Mouse (Mus musculus): ENCODE data around the gene Tas2r107. TPM values are rescaled to one million over a fixed set of nuclear protein-coding genes. Genes with fewer than 3 reads are reported as not detected.
"Not testable (repeated sequence)": the region's sequence is repeated elsewhere in the genome, so short reads cannot be mapped to it uniquely, and the experiment has no call there.

Gene Tas2r107
- total RNA-seq (2015; ENCODE audit: low replicate concordance) (not detected in 2 replicates), total RNA-seq (2017; ENCODE audit: low replicate concordance) (not detected in 2 replicates)

DNA sequence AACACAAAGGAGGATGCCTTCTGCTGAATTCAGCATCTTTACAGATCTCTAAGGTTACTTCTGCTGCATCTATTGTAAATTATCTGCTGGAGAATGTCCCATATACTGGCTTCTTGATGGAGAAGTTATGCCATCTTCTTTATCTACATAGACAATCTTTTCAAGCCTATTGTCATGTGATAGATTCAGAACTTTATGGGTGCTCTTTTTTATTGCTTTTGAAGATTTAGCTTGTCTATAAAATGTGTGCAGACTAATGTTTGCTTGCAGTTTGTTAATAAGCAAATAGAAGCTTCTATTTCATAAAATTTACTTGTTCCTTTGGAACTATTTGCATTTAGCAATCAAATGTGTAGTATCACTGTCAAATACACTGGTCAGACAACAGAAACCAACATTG is at the start of gene Tas2r107:
Gene Tas2r107, minus strand, starts transcription at position 101 of the 400 bp plus-strand sequence.
- no peak for ATAC-seq (replicated peaks; ENCODE audit: low FRiP score, poor library complexity, severe bottlenecking)

DNA sequence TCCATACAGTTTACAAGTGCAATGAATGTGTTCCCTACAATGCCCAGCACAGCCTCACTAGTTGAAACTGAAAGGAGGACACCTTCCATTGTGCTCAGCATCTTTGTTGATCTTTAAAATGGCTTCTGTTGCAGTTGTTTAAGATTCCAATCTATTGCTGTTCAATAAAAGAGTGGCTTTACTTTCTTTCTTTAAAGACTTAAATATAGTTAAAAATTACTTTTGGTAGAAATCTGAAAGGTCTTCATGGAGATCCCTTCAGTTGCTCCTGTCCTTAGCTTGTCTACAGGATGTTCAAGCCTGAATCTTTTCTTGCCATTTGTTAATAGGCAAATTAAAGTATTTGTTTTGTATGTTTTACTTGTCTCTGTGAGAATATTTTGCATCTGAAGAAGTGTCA is 30.0 kb upstream of the Tas2r107 start, which contains the start of gene Tas2r114:
Gene Tas2r114, minus strand, starts transcription at position 101 of the 400 bp plus-strand sequence.
- ATAC-seq (replicated peaks; ENCODE audit: low FRiP score, poor library complexity, severe bottlenecking) = no peak

DNA sequence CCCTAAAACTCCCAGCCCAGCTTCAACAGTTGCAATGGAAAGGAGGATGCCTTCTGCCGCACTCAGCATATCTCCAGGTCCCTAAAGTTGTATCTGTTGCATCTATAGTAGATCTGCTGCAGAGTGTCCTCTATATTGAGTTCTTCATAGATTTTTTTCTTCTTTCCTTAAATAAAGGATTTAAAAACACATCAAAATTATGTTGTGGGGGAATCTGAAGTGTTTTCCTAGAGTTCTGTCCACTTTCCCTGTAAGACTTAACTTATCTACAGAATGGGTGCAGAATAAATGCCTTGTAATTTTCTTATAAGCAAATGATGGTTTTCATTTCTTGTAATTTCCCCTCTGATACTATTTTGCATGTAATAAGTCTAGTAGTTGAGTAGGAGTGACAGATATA is 27.4 kb upstream of the Tas2r107 start, which contains the start of gene Tas2r105:
Gene Tas2r105, minus strand, starts transcription at position 101 of the 400 bp plus-strand sequence.
- no peak for ATAC-seq (replicated peaks; ENCODE audit: low FRiP score, poor library complexity, severe bottlenecking)

GRCm38 (mm10) chr6:131685644-131686043 is 25.7 kb upstream of the Tas2r107 start, which contains the start of gene Tas2r104:
TSS of gene Tas2r104 (minus strand) at chr6:131685744.
- no peak for ATAC-seq (replicated peaks; ENCODE audit: low FRiP score, poor library complexity, severe bottlenecking)

DNA sequence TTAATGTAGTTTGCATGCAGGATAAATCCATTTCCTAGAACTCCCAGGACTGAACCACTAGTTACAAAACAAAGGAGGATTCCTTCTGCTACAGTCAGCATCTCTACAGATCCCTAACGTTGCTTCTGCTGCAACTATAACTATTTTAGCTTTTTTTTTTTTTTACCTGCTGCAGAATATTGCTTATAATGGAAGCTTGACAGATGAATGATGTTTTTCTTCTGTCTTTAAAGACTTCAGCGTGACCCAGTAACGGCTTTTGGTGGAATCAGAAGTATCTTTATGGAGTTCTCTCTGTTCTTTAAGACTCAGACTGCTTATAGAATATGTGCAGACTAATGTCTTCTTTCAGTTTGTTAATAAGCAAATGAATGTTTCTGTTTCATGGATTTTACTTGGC is 18.8 kb upstream of the Tas2r107 start, which contains the start of gene Tas2r106:
Gene Tas2r106, minus strand, starts transcription at position 101 of the 400 bp plus-strand sequence.
- ATAC-seq (replicated peaks; ENCODE audit: low FRiP score, poor library complexity, severe bottlenecking) = no peak

DNA sequence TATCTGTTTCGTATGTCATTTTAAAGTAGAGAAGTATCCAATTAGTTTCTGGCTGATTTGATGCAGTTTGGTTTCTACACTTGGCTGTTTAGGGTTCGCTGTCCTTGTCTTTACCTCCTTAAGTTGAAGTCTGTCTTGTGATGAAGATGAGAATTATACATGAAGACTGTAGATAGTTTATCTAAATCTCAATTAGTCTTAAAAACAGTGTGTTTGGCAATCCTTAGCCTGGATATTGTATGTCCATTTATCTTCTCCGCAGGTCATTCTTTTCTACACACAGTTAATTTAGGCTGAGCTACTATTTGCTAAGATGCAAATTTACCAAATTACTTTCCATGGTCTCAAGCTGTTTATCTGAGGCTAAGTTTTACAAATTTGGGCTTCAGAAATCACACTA is 29.1 kb downstream of the Tas2r107 start, which contains the start of gene Tas2r130:
Gene Tas2r130, minus strand, starts transcription at position 101 of the 400 bp plus-strand sequence.
- no peak for ATAC-seq (replicated peaks; ENCODE audit: low FRiP score, poor library complexity, severe bottlenecking)

DNA sequence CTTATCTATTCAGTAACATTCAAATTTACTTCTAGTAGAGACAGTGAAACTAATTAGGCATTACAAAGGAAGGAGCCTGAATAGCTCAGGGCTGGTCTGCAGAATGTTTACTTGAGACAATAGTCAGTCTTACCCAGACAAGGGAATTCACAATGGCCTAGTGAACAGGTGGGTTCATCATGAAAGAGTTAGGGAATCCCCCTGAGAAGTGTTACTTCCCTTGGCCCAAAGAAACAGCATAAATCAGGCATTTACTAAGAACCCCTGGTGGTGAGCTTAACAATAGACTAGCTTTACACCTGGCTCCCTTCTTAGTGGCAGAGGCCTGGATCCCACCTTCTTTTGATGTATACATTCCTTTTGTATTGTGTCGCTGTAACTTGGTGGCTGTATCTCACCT is 50.0 kb downstream of the Tas2r107 start:
- ATAC-seq (replicated peaks; ENCODE audit: low FRiP score, poor library complexity, severe bottlenecking) = not testable (repeated sequence)

Other genes with a start within 250 kb of the Tas2r107 start
- not detected in 2 replicates for gene 5430401F13Rik, start 173.7 kb downstream of the Tas2r107 start, total RNA-seq (2015; ENCODE audit: low replicate concordance)
- not detected in 2 replicates for gene 5430401F13Rik, start 173.7 kb downstream of the Tas2r107 start, total RNA-seq (2017; ENCODE audit: low replicate concordance)
- not detected in 2 replicates for gene Gm6619, start 173.7 kb downstream of the Tas2r107 start, total RNA-seq (2015; ENCODE audit: low replicate concordance)
- not detected in 2 replicates for gene Gm6619, start 173.7 kb downstream of the Tas2r107 start, total RNA-seq (2017; ENCODE audit: low replicate concordance)
- gene Tas2r130, start 29.2 kb downstream of the Tas2r107 start, total RNA-seq (2015; ENCODE audit: low replicate concordance) = not detected in 2 replicates
- not detected in 2 replicates for gene Tas2r130, start 29.2 kb downstream of the Tas2r107 start, total RNA-seq (2017; ENCODE audit: low replicate concordance)
- not detected in 2 replicates for gene Tas2r106, start 18.7 kb upstream of the Tas2r107 start, total RNA-seq (2015; ENCODE audit: low replicate concordance)
- gene Tas2r106, start 18.7 kb upstream of the Tas2r107 start, total RNA-seq (2017; ENCODE audit: low replicate concordance) = not detected in 2 replicates
- gene Tas2r104, start 25.6 kb upstream of the Tas2r107 start, total RNA-seq (2015; ENCODE audit: low replicate concordance) = not detected in 2 replicates
- not detected in 2 replicates for gene Tas2r104, start 25.6 kb upstream of the Tas2r107 start, total RNA-seq (2017; ENCODE audit: low replicate concordance)
- gene Tas2r105, start 27.3 kb upstream of the Tas2r107 start, total RNA-seq (2015; ENCODE audit: low replicate concordance) = not detected in 2 replicates
- gene Tas2r105, start 27.3 kb upstream of the Tas2r107 start, total RNA-seq (2017; ENCODE audit: low replicate concordance) = not detected in 2 replicates
- gene Tas2r114, start 29.9 kb upstream of the Tas2r107 start, total RNA-seq (2015; ENCODE audit: low replicate concordance) = not detected in 2 replicates
- gene Tas2r114, start 29.9 kb upstream of the Tas2r107 start, total RNA-seq (2017; ENCODE audit: low replicate concordance) = not detected in 2 replicates

Measured in erythroblast, adult 5-6 weeks (primary cell).